Mouse (Mus musculus) limb, embryonic 15.5 days (tissue): ENCODE results near the gene Aff3. TPM values are rescaled to one million over a fixed set of nuclear protein-coding genes. Genes with fewer than 3 reads are reported as not detected.

Source experiments
- ATAC-seq: fragments of 200-750 bp; cut with Nextera tagmentation; 2 replicates; pipeline ENCODE4 v1.8.0; 2017; ENCODE audit warnings: low read depth, moderate TSS enrichment; ENCODE audit not compliant: insufficient number of reproducible peaks, low FRiP score, low TSS enrichment
- H3K27ac ChIP-seq: fragments of 300-500 bp; sonication (generic); 2 replicates; pipeline ENCODE4 v1.5.1; 2015; ENCODE audit warnings: moderate library complexity, mild to moderate bottlenecking, inconsistent platforms
- H3K27me3 ChIP-seq: fragments of 300-500 bp; sonication (generic); 2 replicates; pipeline ENCODE4 v1.6.1; 2015; ENCODE audit warnings: inconsistent platforms
- H3K36me3 ChIP-seq: fragments of 300-500 bp; sonication (generic); 2 replicates; pipeline ENCODE4 v1.6.1; 2015; ENCODE audit warnings: inconsistent platforms
- H3K4me1 ChIP-seq: fragments of 300-500 bp; sonication (generic); 2 replicates; pipeline ENCODE4 v1.6.1; 2015; ENCODE audit warnings: inconsistent platforms
- H3K4me2 ChIP-seq: fragments of 300-500 bp; sonication (generic); 2 replicates; pipeline ENCODE4 v1.6.1; 2015; ENCODE audit warnings: mild to moderate bottlenecking, inconsistent platforms
- H3K4me3 ChIP-seq: fragments of 300-500 bp; sonication (generic); 2 replicates; pipeline ENCODE4 v1.5.1; 2015; ENCODE audit warnings: mild to moderate bottlenecking, inconsistent platforms
- H3K9ac ChIP-seq: fragments of 300-500 bp; sonication (generic); 2 replicates; pipeline ENCODE4 v1.6.1; 2015; ENCODE audit warnings: inconsistent platforms
- H3K9me3 ChIP-seq: fragments of 300-500 bp; sonication (generic); 2 replicates; pipeline ENCODE4 v1.6.1; 2016; ENCODE audit warnings: inconsistent platforms
- WGBS: fragments of 180-500 bp; shearing (Covaris S2); methylation state at CpG from one replicate; pipeline ENCODE4 v1.1.7; 2015; 5-methylcytosine and 5-hydroxymethylcytosine counted together
- polyA plus RNA-seq: library from polyadenylated mRNA; unstranded; fragments of >200 nt; fragmentation: Nextera tagmentation; extraction: Ambion mirVana; gene quantifications from 2 replicates; pipeline ENCODE4 v1.2.1, GENCODE M21; 2015

Gene Aff3
- polyA plus RNA-seq, 1 experiment from 2014 or later, result 12.0 TPM

DNA sequence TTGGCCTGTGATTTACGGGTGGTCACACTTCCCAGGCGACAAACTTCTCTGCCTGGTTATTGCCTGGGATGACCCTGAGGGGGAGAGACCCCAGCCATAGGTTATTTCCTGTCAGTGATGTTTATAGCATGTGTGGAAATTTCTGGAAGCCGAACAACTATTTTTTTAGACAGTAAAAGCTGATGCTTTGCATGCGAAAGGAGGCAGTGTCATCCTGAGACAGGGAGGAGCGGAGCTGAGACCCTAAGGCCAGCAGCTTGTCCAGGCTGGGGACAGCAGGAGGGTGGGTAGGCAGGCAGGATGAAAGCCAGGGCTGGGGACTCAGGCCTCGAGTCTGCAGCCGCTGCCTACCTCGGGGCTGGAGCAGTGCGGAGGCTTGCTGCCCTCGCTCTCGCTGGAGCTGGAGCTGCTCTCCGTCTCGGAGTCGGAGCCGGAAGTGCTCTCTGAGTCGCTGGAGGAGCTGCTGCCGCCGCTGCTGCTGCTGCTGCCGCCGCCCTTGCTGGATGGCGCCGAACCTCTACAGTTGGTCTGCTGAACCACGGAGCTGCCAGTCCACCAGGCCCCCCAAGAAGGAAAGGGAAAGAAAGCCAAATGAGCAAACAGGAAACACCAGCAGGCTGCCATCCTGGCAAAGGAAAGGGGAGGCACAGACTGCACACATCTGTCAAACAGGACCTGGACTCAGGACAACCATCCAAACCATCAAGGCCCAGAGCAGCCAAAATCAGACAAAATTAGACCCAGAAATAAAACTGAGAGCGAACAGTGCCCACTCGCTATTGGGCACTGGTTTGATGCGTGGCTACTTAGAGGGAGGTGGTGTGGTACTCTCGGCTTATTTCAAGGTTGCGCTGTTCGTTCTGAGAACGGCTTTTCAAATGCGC lies 446.6 kb downstream of the Aff3 start:
- Histone ChIP-seq H3K9ac (no peak overlapping the region; the same call in 1 of the 2 replicates), H3K27ac (peak overlapping the region; percentile 86), H3K27me3 (no peaks in the 10 kb centered on the region), H3K4me3 (peak overlapping the region; percentile 16), H3K4me1 (peaks cover 50% of the 10 kb centered on the region), H3K9me3 (no peaks in the 10 kb centered on the region), H3K36me3 (no peaks in the 10 kb centered on the region), H3K4me2 (peak overlapping the region; percentile 45)
- peak; percentile 36; the same call in 1 of the 2 replicates for ATAC-seq
- WGBS, result 36% methylated on average over 31 of the region's 31 CpGs

DNA sequence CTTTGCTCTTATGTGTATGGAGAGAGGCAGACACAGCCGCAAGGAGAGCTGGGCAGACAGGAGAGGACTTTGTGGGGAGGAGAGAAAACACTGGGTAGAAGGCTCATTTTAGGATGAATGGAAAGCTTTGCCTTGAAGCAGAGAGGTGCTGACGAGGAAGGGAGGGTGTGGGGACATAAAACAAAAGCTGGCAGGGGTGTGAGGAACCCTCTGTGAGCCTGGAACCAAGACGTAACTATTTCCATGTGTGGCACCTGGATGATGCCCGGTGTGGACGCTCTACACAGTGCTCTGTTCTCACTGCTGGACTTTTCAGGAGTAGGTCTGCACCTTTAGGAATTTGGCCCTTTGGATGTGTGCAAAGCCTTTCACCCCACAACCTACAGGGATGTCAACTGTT lies 447.7 kb downstream of the Aff3 start:
- Histone ChIP-seq H3K27ac (peak overlapping the region; percentile 33; the same call in 1 of the 2 replicates), H3K9ac (no peak overlapping the region), H3K9me3 (no peaks in the 10 kb centered on the region), H3K4me3 (no peak overlapping the region), H3K4me2 (no peak overlapping the region), H3K36me3 (no peaks in the 10 kb centered on the region), H3K27me3 (no peaks in the 10 kb centered on the region), H3K4me1 (peaks cover 52% of the 10 kb centered on the region)
- ATAC-seq, result no peak
- 31% methylated on average over 5 of the region's 5 CpGs for WGBS

DNA sequence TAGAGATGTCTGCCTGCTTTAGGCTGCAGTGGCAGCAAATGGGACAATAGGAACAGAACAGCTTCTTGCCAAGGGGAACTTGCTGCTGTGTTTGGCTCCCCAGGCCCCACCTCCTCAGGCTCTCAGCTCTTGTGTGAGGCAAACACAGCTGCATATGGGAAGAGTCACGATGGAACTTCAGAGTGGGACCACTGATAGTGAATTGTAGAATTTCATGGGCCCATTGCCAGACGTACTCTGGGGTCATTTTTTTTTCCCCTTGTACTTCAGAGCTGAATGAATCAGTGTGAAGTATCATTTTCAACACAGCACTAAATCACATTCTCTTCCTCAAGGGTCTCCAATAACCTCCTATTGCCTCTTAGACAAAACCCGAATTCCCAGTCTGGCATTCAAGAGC lies 451.4 kb downstream of the Aff3 start:
- H3K4me1 ChIP-seq, result peaks cover 29% of the 10 kb centered on the region
- no peaks in the 10 kb centered on the region for H3K9me3 ChIP-seq
- ATAC-seq, result no peak
- H3K9ac ChIP-seq, result no peak overlapping the region
- H3K27me3 ChIP-seq, result peaks cover 3% of the 10 kb centered on the region; the same call in 1 of the 2 replicates
- 44% methylated on average over 3 of the region's 3 CpGs for WGBS
- no peak overlapping the region for H3K4me2 ChIP-seq
- no peak overlapping the region for H3K27ac ChIP-seq
- peaks cover 14% of the 10 kb centered on the region; the same call in 1 of the 2 replicates for H3K36me3 ChIP-seq
- H3K4me3 ChIP-seq, result no peak overlapping the region

DNA sequence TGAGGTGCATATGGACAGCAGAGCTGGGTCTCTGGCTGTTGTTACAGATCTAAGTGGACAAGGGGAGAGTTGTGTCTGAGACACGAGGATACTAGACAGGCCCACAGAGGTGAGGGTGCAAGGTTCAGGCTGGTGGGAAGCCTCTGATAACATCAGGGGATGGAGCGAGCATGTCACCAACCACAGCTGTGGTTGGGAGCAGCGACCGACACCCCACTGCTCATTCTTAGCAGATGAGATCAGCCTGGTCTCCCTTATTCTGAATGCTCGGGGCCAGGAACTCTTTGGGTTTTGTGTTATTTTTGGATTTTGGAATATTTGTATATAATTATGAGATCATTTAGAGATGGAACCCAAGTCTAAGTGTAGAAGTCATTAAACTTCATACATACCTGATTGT lies 452.4 kb downstream of the Aff3 start:
- Histone ChIP-seq H3K36me3 (peaks cover 14% of the 10 kb centered on the region; the same call in 1 of the 2 replicates), H3K4me2 (no peak overlapping the region), H3K27me3 (peaks cover 3% of the 10 kb centered on the region; the same call in 1 of the 2 replicates), H3K9me3 (no peaks in the 10 kb centered on the region), H3K9ac (no peak overlapping the region), H3K4me3 (no peak overlapping the region), H3K4me1 (peaks cover 21% of the 10 kb centered on the region), H3K27ac (no peak overlapping the region)
- 61% methylated on average over 5 of the region's 5 CpGs for WGBS
- ATAC-seq, result no peak

DNA sequence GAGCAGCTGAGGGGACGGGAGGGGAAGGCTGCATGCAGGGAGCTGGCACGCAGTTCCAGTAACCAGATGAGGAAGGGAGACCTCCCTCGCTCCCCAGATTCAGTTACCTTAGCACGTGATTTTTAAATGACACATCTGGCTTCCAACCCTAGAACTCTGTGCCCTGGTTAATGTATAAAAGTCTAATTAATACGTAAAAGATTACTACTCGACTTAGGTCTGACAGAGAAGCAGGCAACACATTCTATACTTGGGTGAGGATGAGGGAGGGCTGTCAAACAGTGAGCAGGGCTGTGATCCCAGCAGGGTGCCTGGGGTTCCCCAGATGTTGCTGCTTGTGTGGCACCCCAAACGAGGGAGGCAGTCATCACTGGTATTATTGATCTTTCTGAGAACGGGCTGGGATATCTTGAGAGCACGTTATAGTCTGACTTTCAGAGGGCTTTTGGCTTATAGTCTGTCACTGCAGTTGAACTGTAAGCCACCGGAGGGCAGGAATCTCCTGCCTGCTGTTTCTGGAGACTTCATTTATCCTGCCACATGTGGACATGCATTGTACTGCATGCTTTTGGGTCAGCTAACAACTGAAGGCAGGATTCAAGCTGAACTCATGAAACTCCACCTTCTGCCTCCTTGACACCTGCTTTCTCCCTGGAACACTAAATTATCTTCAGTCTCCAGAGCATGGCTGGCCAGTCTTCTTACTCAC lies 462.1 kb downstream of the Aff3 start:
- no peak for ATAC-seq
- H3K36me3 ChIP-seq, result peaks cover 27% of the 10 kb centered on the region; the same call in 1 of the 2 replicates
- H3K4me1 ChIP-seq, result peaks cover 15% of the 10 kb centered on the region; the same call in 1 of the 2 replicates

DNA sequence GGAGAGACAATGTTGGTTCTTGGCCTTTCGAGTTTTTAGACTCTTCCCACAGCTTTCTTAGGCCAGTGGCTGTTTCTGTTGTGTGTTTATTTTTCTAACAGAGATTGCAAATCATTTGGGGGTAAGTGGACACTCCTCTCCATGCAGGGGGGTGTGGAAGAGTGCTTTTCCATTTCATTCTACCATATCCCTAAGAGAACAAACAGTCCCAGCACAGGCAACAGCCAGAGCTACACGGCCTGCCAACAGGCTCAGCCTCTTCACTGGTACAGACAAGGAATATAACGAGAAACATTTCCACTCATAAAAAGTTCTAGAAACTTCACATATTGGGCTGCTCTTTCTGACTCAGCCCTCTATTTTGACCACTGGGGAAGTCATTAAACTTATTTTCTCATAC lies 463.0 kb downstream of the Aff3 start:
- H3K4me3 ChIP-seq, result no peak overlapping the region
- peaks cover 30% of the 10 kb centered on the region; the same call in 1 of the 2 replicates for H3K36me3 ChIP-seq
- no peaks in the 10 kb centered on the region for H3K27me3 ChIP-seq
- H3K4me1 ChIP-seq, result peaks cover 15% of the 10 kb centered on the region; the same call in 1 of the 2 replicates
- ATAC-seq, result no peak
- H3K9me3 ChIP-seq, result no peaks in the 10 kb centered on the region
- no peak overlapping the region for H3K9ac ChIP-seq
- H3K4me2 ChIP-seq, result no peak overlapping the region
- no peak overlapping the region for H3K27ac ChIP-seq
- 55% methylated on average over 3 of the region's 3 CpGs for WGBS

More for the DNA sequence above, 462.1 kb downstream of the Aff3 start:
- WGBS, result 49% methylated on average over 10 of the region's 10 CpGs
- Histone ChIP-seq H3K27me3 (no peaks in the 10 kb centered on the region), H3K4me3 (no peak overlapping the region), H3K27ac (no peak overlapping the region), H3K9ac (no peak overlapping the region), H3K9me3 (no peaks in the 10 kb centered on the region), H3K4me2 (no peak overlapping the region)

DNA sequence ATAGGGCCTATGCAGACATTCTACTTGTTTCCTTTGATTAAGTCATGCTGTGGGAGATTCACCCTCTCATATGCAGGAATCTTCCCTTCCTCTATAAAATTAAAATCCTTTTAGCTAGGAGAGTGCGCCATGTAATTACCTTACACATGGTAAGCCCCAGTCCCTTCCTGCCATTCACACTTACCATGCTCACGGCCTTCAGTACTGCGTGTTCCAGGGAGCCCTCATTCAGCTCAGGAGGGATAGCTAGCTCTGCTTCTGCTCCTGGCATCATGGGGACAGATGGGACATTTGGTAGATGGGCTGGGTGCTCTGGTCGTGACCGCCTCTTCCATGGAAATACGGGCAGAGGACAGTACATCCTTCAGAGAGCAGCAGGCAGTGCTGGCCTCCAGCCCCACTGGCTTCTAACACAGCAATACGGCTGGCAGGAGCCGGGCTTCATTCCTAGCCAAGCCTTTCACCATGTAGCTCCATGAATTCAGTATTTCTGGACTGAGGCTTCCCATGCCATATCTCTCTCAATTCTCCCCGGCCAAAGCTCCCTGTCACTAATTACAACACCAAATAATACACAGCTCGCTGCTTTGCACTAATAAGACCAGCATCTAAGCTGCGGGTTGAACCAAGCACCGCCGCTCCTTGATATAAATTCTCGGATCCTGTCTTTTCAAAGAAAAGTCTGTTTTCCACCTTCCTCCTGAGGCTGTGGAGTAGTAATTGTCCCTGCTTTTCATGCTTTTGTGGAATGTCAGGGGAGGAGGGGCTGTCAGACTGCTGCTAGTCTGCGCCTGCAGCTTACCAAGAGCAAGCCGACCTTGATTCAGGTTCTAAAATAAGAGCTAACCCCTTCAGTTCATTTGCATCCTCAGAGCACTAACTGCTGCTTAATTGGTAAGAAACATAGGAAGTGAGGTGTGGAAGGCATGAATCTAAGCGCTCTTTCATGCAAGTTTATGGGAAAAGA lies 464.8 kb downstream of the Aff3 start:
- Histone ChIP-seq H3K9me3 (no peaks in the 10 kb centered on the region), H3K36me3 (peaks cover 24% of the 10 kb centered on the region; the same call in 1 of the 2 replicates), H3K9ac (no peak overlapping the region), H3K4me2 (no peak overlapping the region), H3K4me1 (peaks cover 15% of the 10 kb centered on the region; the same call in 1 of the 2 replicates), H3K27ac (0 out of 2 replicates have a peak overlapping the region, but pooled peaks have one; percentile 2), H3K4me3 (no peak overlapping the region), H3K27me3 (no peaks in the 10 kb centered on the region)
- 57% methylated on average over 17 of the region's 17 CpGs for WGBS
- ATAC-seq, result no peak

DNA sequence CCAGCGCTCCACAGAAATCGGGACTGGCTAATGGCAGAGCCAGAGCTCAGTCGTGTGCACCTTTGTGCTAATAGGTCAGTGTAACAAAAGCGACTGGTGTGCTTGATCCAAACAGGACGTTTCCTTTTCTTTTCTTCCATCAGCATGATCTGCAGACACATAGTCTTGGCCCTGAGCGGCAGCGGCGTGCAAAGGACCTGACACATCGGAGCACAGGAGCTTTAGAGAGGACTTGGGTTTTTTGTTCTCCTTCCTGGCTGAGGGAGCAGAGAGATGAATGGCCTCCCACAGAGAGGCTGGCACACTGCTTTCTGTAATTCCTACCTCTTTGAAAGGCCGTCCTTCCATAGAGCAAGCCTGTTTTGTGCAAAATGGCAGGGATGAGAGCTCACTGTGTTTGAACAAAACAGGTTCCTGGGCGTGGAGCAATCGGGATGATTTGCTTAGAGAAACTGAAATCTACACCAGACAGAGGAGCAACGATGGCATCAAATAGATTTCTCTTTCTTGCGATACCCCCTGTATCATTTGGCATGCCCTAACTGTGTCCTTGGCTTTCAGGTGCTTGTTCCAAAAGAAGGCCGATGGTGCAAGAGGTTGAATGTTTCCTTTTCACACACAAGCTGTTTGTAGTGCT lies 466.2 kb downstream of the Aff3 start:
- no peak overlapping the region for H3K9ac ChIP-seq
- WGBS, result 75% methylated on average over 15 of the region's 15 CpGs
- H3K36me3 ChIP-seq, result peaks cover 20% of the 10 kb centered on the region; the same call in 1 of the 2 replicates
- H3K4me2 ChIP-seq, result no peak overlapping the region
- no peak overlapping the region for H3K27ac ChIP-seq
- no peak for ATAC-seq
- H3K4me1 ChIP-seq, result peaks cover 15% of the 10 kb centered on the region; the same call in 1 of the 2 replicates
- no peak overlapping the region for H3K4me3 ChIP-seq
- H3K27me3 ChIP-seq, result no peaks in the 10 kb centered on the region
- no peaks in the 10 kb centered on the region for H3K9me3 ChIP-seq

DNA sequence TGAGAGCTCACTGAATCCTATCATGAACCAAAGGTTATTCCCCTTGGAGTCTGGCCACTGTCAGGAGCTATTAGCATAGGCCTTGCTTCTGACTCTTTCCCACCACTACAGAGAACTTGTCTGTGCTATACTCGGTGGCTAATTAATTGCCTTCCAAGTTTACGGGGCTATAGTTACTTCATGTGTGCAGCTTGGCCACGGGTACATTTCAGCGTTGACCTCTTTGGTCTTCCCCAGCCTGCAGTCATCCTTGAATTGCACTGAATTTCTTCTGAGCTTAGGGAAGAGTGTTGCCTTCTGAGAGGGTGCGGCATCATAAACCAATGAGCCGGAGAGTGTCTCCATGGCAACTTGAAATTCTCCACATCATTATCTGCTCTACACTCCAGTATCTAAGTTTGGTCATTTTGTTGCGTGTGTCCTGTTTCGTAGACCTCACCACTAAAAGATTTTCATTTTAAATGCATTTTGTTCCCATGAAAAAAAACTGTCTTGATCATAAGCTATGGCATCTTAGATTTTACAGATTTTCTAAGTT lies 467.5 kb downstream of the Aff3 start:
- Histone ChIP-seq H3K9ac (no peak overlapping the region), H3K4me2 (no peak overlapping the region), H3K27ac (no peak overlapping the region), H3K9me3 (no peaks in the 10 kb centered on the region), H3K4me3 (no peak overlapping the region), H3K27me3 (no peaks in the 10 kb centered on the region), H3K4me1 (peaks cover 15% of the 10 kb centered on the region; the same call in 1 of the 2 replicates), H3K36me3 (peaks cover 15% of the 10 kb centered on the region; the same call in 1 of the 2 replicates)
- no peak for ATAC-seq
- WGBS, result 69% methylated on average over 8 of the region's 8 CpGs

DNA sequence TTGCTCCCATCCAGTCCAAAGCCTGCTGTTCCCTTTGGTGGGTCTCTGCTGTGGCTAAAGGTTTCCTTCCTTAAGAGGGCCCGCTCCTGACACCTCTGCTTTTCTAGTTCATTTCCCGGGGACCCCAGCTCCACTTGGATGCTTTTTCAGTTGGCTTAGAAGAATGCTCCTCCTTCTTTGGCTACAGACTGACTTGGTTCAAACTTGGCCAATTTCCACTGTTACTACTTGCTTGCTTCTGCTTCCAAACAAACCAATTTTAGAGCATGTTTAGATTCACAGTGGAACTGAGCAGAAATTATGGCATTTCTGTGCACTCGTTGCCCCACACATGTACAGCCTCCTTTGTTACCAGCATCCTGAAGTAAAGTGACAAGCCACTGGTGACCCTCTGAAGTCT lies 469.0 kb downstream of the Aff3 start:
- Histone ChIP-seq H3K36me3 (peaks cover 15% of the 10 kb centered on the region; the same call in 1 of the 2 replicates), H3K9me3 (no peaks in the 10 kb centered on the region), H3K9ac (no peak overlapping the region), H3K27me3 (no peaks in the 10 kb centered on the region), H3K4me1 (peaks cover 10% of the 10 kb centered on the region; the same call in 1 of the 2 replicates), H3K4me2 (no peak overlapping the region), H3K4me3 (no peak overlapping the region), H3K27ac (no peak overlapping the region)
- 77% methylated on average over 3 of the region's 3 CpGs for WGBS
- ATAC-seq, result no peak
